Mouse (Mus musculus) T-helper 2 cell (primary cell): Measurements from ENCODE around the gene D6Wsu163e.

Experiments
- in situ Hi-C: fragments of 300-600 bp; cut with MboI, MseI; formaldehyde crosslinking; loops from one replicate; pipeline ENCODE4 v1.15.1; 2025; ENCODE audit warnings: high pct_unique_total_duplicates

Gene D6Wsu163e

DNA sequence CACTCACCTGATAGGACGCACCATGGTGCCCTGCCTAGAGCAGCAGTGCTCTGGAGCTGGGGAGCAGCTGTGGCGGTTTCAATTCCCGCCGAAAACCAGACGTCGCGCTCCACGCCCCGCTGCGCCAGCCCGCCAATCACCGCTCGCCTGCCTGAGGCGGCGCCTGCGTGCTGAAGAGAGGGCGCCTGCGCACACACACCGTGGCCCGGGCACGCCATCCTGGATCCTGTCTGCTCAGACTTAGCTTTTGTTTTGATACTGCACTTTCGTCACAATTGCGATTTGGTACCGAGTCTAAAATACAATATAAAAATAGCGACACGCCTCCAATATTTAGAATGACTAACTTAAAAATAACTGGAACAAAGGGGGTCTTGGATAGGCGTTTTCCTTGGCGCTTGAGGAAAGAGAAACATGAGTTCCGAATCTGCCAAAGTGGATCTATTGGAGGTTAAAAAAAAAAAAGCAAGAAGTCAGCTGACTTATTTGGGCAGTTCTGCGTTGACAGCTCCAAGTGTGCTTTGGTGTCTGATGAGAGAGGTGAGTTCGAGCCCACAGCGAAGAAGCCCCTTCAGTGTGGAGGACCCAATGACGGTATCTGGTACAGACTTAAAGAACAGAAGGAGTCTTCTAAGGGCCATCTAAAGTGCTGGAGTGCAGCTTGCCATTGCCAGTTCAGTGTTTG is at the start of gene D6Wsu163e, which contains the start of gene Rad51ap1:
D6Wsu163e (plus strand) TSS at position 476 of the 685 bp plus-strand sequence.
Rad51ap1 (minus strand) TSS at position 101 of the 685 bp plus-strand sequence.
- in situ Hi-C loops: loop anchor here (5.0 to 10.0 kb wide), 2 partner anchors 87 to 135 kb away; partner anchors contain the start of gene Akap3

DNA sequence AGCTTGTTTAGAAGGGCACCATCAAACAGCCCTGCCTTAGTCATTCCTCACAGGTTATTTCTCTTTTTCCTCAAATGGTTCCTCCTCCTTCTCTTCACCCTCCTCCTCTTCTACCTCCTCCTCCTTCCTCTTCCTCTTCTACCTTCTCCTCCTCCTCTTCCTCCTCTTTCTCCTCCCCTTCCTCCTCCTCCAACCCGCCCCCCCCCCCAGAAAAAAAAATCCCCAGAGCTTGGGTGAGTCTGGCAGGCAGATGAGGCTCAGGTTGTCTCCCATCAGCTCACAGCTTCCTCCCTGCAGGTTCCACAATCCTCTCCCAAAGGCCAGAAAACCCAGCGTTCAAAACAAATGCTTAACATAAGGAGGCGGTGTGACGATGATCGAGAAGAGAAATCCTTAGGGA is 32.4 kb upstream of the D6Wsu163e start:
- in situ Hi-C loops: no loop called here

DNA sequence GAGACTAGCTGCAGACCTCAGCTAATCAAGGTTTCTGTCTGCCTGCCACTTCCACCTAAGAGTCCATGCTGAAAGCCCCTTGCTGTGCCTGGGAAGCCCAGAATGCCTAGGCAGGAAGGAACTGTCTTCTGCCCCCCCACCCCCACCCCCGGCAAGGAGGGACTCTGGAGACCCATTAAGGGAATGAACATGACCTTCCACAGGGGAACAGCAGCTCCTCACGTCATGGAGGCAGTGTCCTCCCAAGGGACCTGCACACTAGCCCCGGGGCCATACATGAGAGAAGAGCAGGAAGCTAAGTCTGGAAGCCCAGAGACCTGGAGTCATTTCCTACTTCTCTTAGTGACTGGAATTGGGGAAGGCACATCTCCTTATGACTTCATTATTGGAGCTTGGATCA is 31.9 kb upstream of the D6Wsu163e start:
- in situ Hi-C loops: no loop called here

DNA sequence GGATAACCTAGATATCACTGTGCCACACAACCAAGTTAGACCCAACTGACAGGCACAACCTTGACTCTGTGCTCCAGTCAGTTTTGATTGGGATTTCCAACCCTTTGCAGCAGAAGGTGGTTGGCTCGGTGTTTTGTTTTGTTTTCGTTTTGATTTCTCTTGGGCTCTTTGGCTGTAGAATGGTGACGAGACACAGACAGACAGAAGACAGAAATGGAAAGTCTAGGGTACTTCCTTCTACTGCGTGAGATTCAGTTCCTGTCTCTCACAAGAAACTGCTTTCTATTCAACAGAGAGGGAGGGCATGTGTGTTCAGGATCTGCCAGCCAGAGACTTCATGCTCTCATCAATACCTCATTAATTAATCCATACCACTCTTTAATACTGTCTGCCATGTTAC is 29.0 kb upstream of the D6Wsu163e start:
- in situ Hi-C loops: no loop called here

GRCm38 (mm10) chr6:126914928-126915327 is 24.8 kb upstream of the D6Wsu163e start:
- in situ Hi-C loops: no loop called here

DNA sequence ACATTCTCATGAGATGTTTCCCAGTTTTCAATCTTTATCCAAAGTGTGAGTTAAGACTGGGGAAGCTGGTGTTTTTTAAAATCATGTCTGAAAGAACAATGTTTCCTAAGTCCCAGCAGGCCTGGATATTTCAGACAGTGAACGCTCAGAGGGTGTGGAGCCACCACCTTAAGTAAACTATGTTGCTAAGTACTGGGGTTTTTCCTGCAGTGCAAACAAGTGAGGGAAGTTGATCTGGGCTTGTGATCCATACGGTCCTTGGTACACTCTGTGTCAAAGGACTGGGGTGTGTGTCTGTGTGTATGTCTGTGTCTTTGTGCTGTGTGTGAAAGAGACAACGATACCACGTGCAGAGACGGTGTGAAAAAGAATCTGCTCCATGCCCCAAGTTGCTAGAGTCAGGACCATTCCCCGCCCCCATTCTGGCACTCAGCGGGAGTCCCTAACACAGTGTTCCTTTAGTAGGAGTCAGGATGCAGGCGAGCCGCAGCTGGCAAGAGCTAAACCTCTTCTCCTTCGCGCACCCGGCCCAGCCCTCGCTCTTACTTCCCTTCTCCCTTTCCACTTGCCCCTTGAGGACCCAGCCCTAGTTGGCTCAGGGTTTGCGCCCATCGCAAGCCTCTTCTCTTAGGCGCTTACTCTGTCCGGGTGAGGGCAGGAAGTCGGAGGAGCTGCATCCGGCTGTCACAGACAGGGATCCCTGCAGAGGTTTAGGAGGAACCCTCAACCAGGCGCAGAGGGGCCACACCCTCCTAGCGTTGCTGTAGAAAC is 18.5 kb upstream of the D6Wsu163e start, which contains the start of gene Dyrk4:
Dyrk4 (minus strand) TSS at position 729 of the 771 bp plus-strand sequence.
- in situ Hi-C loops: no loop called here

GRCm38 (mm10) chr6:126932896-126933295 is 6.9 kb upstream of the D6Wsu163e start:
- in situ Hi-C loops: loop anchor here (10.0 kb wide), 1 partner anchor 128 kb away; no protein-coding TSS in a partner anchor

DNA sequence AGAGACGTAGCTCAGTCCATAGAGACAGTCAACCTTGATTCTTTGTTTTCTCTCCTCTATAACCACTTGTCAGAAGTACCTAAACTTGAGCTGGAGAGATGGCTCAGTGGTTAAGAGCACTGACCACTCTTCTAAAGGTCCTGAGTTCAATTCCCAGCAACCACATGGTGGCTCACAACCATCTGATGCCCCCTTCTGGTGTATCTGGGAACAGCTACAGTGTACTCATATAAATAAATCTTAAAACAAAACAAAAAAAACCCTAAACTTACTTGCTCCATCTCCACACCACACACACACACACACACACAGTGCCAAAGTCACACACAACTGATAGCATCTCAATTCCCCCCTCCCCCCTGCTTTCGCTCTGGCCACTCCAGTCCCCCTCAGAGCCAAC is 1.7 kb upstream of the D6Wsu163e start:
- in situ Hi-C loops: loop anchor here (5.0 to 10.0 kb wide), 2 partner anchors 86 to 133 kb away; partner anchors contain the start of gene Akap3

- in situ Hi-C loops: loop anchor here (5.0 to 10.0 kb wide), 2 partner anchors 87 to 134 kb away; partner anchors contain the start of gene Akap3
Observed at GRCm38 (mm10) chr6:126938853-126939486, 792 bp upstream of the D6Wsu163e start.

DNA sequence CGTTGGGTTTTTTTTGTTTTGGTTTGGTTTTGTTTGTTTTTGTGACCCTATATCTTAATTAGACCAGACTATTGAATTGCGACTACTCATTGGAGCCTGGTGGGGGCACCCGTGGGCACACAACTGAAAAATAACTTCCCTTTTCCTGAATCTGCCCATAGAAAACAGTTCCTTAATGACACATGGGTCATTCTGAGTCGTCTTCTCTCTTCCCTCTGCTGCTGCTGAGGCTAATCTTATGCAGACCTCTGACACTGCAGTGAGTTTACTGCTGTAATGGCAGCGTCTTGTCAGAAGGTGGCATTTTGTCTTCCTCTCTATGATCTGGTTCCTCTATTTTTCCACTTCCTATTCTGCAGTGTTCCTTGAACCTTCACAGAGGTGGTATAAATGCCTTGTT is 689 bp downstream of the D6Wsu163e start:
- in situ Hi-C loops: no loop called here

DNA sequence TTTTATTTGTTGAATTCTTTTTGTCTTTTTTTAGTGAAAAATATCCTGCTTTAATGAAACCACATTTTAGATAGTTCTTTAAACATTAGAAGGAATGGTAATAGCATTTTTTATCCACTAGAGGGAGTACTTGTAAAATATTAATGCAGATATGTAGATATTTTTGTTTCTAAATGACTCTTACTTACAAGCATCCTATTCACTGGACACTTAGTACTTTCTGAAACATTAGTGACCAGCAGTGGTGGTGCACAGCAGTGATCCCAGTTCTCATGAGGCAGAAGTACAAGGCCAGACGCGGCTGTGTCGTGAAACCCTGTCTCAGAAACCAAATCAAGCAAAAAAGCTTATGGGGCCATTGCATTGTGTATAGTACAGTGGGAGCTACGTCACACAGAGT is 8.6 kb downstream of the D6Wsu163e start:
- in situ Hi-C loops: no loop called here

- in situ Hi-C loops: loop anchor here (5.0 to 25.0 kb wide), 4 partner anchors 77 to 1799 kb away; partner anchors contain the start of gene Tigar
Observed at GRCm38 (mm10) chr6:126955734-126956133, 16.0 kb downstream of the D6Wsu163e start.

DNA sequence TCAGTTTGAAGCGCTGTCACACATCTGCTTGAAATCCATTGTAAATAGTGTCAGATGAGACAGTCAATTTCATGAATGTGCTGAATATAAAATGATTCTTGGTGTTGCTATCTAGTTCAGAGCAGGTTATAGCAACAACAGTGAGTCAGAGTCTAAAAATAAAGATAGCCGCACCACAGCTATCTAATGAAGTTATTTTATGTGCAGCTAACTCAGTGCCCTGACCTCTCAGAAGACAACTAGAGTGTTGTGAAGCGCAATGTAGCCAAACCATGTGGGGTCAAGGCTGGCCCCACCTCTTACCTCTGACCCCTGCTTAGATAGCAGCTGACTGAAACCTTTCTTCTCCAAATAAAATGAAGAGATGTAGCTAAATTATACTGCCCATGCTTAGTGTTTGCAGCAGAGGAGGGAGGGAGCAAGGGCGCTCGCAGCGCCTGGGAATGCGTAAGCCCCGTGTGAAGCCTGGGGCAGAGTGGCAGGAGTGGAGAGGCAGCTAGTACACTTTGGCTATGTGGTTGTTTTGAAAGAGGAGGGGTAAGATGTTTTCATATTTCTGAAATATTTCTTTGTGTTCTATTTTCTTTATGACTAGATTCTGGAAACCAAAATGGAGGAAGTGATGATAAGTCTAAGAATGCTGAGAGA is 21.7 kb downstream of the D6Wsu163e start:
- in situ Hi-C loops: loop anchor here (25.0 kb wide), 1 partner anchor 401 kb away; no protein-coding TSS in a partner anchor

DNA sequence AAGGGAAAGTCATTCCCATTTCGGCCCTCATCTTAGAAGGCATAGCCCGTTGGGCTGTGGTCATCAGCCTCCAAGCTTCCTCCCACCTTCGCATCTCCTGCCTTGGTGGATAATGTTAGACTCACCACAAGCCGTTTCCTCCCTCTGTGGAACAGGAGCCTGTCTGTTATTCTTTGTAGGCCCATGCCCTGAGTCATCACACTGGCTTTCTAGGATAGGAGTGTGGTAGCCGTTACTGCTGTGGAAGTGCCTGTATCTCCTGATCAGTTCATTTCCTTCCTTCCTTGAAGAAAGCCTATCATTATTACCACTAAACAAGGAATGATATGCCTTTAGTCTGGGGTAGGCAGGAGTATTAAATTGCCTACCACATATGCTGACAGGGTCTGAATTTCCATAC is 22.9 kb downstream of the D6Wsu163e start:
- in situ Hi-C loops: loop anchor here (25.0 kb wide), 1 partner anchor 400 kb away; no protein-coding TSS in a partner anchor

GRCm38 (mm10) chr6:126963426-126963825 is 23.7 kb downstream of the D6Wsu163e start:
- in situ Hi-C loops: loop anchor here (25.0 kb wide), 1 partner anchor 399 kb away; no protein-coding TSS in a partner anchor

DNA sequence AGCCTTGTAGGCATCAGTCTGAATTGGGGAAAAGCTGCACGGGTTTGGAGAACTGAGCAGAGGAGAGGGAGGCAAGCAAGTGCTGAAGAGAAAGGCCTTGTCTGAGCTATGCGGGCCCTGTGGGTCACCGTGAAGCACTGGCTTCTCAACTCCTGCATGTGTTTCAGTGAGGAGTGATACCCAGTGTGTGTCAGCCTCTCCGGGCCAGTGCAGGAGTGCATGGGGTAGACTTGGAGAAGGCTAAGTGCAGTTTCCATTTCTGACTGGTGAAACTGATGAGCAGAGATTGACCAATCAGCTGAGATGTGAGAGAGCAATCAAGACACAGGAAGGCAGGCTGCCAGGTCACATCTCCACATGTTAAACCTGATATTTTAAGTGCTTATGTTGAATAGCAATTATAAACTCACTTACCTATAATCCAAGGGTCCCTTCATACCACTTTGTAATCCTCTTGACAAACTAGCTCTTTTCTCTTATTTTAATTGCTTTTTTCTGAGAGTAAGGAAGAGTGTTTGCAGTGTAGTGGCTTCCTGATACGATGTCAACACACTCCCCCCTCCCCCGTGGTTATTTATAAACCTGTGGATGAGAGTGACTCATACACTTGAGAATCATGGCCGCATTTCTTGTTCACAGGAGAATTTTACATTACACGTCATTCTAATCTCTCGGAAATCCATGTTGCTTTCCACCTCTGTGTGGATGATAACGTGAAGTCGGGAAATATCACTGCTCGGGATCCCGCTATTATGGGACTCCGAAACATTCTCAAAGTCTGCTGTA is 26.7 kb downstream of the D6Wsu163e start:
- in situ Hi-C loops: loop anchor here (25.0 kb wide), 1 partner anchor 396 kb away; no protein-coding TSS in a partner anchor

DNA sequence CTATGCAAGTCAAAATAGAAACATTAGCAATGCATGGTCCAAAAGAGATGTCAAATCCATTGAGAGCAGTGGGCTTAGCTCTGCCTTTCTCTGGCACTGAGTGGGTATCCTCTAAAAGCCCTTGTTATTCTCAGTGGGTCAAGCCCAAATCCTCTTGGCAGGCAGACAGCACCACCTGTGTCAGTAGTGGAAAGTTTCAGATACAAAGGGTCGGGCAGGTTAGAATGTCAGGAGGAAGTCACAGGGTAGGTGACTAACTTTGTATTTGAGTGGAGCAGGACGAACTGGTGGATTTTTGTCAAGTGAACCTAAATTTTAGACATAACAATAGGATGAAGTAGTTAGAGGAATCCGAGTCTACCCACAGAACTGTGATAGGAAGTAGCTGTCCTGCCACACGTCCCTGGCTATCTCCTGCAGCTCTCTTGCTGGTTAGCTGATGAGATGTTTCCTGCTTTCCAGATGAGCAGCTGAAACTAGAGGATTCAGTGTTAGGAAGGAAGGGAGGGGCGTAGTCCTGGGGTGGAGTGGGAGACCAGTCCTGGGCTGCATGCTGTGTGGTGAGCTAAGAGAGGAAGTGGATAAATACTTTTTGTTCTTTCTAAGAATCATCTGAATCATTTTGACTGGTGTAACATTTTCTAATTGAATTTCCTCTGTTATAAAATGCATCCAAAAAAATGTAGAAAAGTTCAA is 41.9 kb downstream of the D6Wsu163e start:
- in situ Hi-C loops: no loop called here

DNA sequence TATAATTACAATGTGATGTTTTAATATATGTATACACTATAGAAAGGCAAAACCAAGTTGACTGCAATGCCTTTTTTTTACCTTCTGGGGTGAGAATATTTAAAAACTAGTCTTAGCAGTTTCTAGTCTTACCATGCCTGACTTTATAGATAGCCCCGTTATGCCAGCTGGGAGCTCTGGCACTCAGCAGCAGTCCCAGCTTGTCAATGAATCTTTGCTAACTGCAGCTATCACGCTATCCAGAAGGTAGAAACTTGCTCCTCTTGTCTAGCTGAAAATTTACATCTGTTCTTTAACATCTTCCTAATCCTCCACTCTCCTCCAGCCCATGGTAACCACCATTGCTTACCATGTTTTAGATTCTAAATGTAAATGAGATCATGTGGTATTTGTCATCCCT is 53.9 kb downstream of the D6Wsu163e start:
- in situ Hi-C loops: no loop called here

DNA sequence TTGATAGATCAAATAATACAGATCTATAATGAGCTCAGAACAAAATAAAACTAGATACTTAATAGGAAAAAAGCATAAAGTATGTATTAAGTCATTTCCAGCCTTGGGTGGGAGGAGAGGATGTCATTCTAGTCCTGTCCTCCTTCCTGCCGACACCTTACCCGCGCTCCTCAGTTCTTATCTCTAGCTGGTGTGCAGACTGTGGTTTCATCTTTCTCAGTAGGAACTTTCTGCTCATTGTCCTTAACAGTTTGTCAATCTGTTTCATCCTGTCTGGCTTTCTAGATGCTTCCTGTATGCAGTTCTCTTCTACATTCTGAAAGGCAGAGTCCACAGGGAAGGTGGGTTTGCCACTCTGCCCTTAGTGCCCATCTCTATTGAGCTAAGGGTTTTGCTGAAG is 55.7 kb downstream of the D6Wsu163e start:
- in situ Hi-C loops: no loop called here

DNA sequence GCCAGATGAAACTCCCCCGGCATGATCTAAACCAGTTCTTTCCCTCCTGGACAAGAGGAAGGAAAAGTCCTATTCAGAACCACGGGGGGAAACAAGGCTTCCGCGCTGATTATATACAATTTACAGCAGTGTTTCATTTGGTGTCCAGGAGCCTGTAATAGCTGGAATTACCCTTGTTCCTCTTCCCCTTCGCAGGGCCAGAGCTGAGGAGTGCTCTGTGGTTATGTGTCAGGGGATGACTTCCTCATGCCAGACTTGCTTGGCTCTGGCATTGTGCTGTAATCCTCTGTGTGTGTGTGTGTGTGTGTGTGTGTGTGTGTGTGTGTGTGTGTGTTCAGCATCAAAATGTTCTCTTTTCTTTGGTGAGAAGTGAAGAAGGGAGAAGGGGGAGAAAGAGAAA is 56.6 kb downstream of the D6Wsu163e start:
- in situ Hi-C loops: no loop called here
